20 mouse cellular contexts compared by ENCODE assay signal in the genomic region with DNA sequence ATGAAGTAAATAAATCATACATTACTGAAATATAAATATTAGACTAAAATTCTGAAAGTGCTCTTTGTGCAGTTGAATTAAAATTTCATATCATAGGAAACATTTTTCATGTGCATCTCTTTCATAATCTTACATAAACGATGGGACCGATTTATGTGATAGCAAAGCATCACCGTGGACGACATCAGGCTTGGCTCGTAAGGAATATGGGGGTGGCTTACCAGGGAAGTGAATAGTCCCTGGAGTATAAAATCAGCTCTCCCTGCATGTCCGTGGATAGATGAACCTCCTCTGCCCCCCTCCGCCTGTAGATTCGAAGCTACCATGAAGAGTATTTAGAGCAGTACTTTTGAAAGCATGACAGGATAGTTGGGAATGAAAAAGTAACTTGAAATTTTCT. TPM values are rescaled to one million over a fixed set of nuclear protein-coding genes. Genes with fewer than 3 reads are reported as not detected.
A peak's percentile ranks its signal among the peaks of the same experiment; 100 is the strongest.
DNase-seq lines count a peak whose midpoint lies in the region; TF ChIP-seq lines count a peak whose summit lies in the region.
"Had no signal": no experiment of that assay in that cellular context is flagged by ENCODE, and none has a peak within 500 bp of the region (broad histone marks: within the 10 kb centered on the region; RNA-seq: fewer than 3 reads in every experiment).

No protein-coding gene starts in this region.

- TF ChIP-seq POLR2A in cerebellum, adult 2 months (IDR thresholded peaks at IDR 0.05; ENCODE audit: borderline replicate concordance, insufficient read depth, low read length): no peak

- no peak overlapping the region for H3K27ac ChIP-seq in cerebellum, adult 2 months (ENCODE audit: insufficient read depth, low read length)
- H3K27ac ChIP-seq: embryonic facial prominence, embryonic 13.5 days; embryonic facial prominence, embryonic 15.5 days; forebrain, embryonic 13.5 days; forebrain, embryonic 15.5 days had no signal

- 76% methylated on average over 8 of the region's 8 CpGs for WGBS in cerebellum, adult 2 months

- no peaks in the 10 kb centered on the region for H3K4me1 ChIP-seq in cerebellum, adult 2 months (ENCODE audit: control insufficient read depth, insufficient read depth, low read length)
- H3K4me1 ChIP-seq: embryonic facial prominence, embryonic 15.5 days; forebrain, embryonic 13.5 days; forebrain, embryonic 15.5 days had no signal

- H3K27me3 ChIP-seq in cerebellum, adult 2 months (ENCODE audit: control insufficient read depth, insufficient read depth, low read length): no peaks in the 10 kb centered on the region
- H3K27me3 ChIP-seq: embryonic facial prominence, embryonic 13.5 days; embryonic facial prominence, embryonic 15.5 days; forebrain, embryonic 13.5 days; forebrain, embryonic 15.5 days had no signal

- peak; percentile 76 for DNase-seq in heart, adult 11 months
- no peak for DNase-seq in heart, adult 8-10 months (ENCODE audit: low spot score)
- peak; percentile 13 for DNase-seq in right cerebral cortex, adult 18-20 months
- DNase-seq in right cerebral cortex, postnatal 4 days: no peak
- peak; percentile 23 for DNase-seq in telencephalon, adult 2 months (ENCODE audit: low read depth, low spot score)
- no peak for DNase-seq in cerebellum, adult 2 months
- DNase-seq: adrenal gland, adult 2 months; adrenal gland, postnatal 10 days; adrenal gland, postnatal 25 days; cerebellum, adult 11-12 months; cerebellum, adult 8-10 months; cerebellum, adult 9-11 months; cerebellum, postnatal 14 days; cerebellum, postnatal 36 days; embryo, embryonic 11 days; forebrain, postnatal 0 days had no signal

- TF ChIP-seq CTCF in cerebellum, adult 2 months (IDR thresholded peaks at IDR 0.05; ENCODE audit: borderline replicate concordance, insufficient read depth, low read depth, low read length): no peak

- no peak overlapping the region for H3K4me3 ChIP-seq in cerebellum, adult 2 months (replicated peaks; ENCODE audit: insufficient read depth, low read depth, low read length)
- H3K4me3 ChIP-seq: embryonic facial prominence, embryonic 13.5 days; embryonic facial prominence, embryonic 15.5 days; forebrain, embryonic 13.5 days; forebrain, embryonic 15.5 days had no signal

RNA-seq across cellular contexts. Expression of a gene that starts 11.3 kb away (rescaled TPM):
- 10 to 100 TPM; 17.5 to 24.0 (median 21.3) TPM for total RNA-seq in heart, adult 8-10 months (2022)
- polyA plus RNA-seq in cerebellum, adult 2 months (2012; rRNA removed): 21.0 and 21.5 TPM in 2 replicates

Comparison
In these comparisons a context has a peak if more than half of its experiments do, and no peak if none do; other contexts are left out.
1. DNase-seq: peak in heart, adult 11 months (single experiment), right cerebral cortex, adult 18-20 months (single experiment) and telencephalon, adult 2 months (single experiment); none in heart, adult 8-10 months (single experiment), right cerebral cortex, postnatal 4 days (single experiment) and cerebellum, adult 2 months (0 of 2).